Mouse (Mus musculus) embryonic stem cell, embryonic (primary cell): ENCODE data around the gene Ube2o.

Experiments
- CTCF ChIA-PET, 4 experiments: fragments of 300-600 bp in 2 of 4; fragments of 350-600 bp in 2 of 4; sonication (Branson Sonifier 250); formaldehyde crosslinking; loops; one replicate each; lab custom pipeline; 2022; ENCODE audit warnings: inconsistent platforms in 2 of 4; lab: Charles Lee
- POLR2A ChIA-PET, 4 experiments: fragments of 300-600 bp in 2 of 4; fragments of 350-600 bp in 2 of 4; sonication (Branson Sonifier 250); formaldehyde crosslinking; loops; one replicate each; lab custom pipeline; 2022; ENCODE audit warnings: antibody characterized with exemption in 4 of 4, inconsistent platforms in 1 of 4; lab: Charles Lee

Gene Ube2o

GRCm38 (mm10) chr11:116530187-116531147 is 50.8 kb downstream of the Ube2o start, which contains the start of gene Sphk1:
TSS of gene Sphk1 (plus strand) at chr11:116530925.
- ChIA-PET CTCF (interaction anchor here in 3 of 4 experiments (0.6 to 1.2 kb wide), 5 partner anchors 8 to 1262 kb away, joined by 3 to 6 read pairs (median 3); no protein-coding TSS in a partner anchor), POLR2A (interaction anchor here in 2 of 4 experiments (0.7 to 2.1 kb wide), 7 partner anchors 9 to 99 kb away, joined by 3 to 7 read pairs (median 3); partner anchors contain the start of gene Aanat (in 1 of the 2))

GRCm38 (mm10) chr11:116528636-116529320 is 52.5 kb downstream of the Ube2o start:
- ChIA-PET POLR2A (interaction anchor here in 2 of 4 experiments (0.7 to 1.9 kb wide), 2 partner anchors 110 to 504 kb away, joined by 3 to 4 read pairs; no protein-coding TSS in a partner anchor), CTCF (interaction anchor here in 2 of 4 experiments (0.6 to 1.6 kb wide), 5 partner anchors 15 to 211 kb away, joined by 3 to 6 read pairs (median 4); no protein-coding TSS in a partner anchor)

GRCm38 (mm10) chr11:116523699-116524189 is 57.5 kb downstream of the Ube2o start:
- ChIA-PET CTCF (interaction anchor here in 2 of 4 experiments (0.7 to 1.1 kb wide), 2 partner anchors 10 to 21 kb away, joined by 3 to 5 read pairs; no protein-coding TSS in a partner anchor), POLR2A (interaction anchor here in 2 of 4 experiments (0.8 to 0.9 kb wide), 2 partner anchors 8 to 9 kb away, joined by 3 read pairs; no protein-coding TSS in a partner anchor)

- CTCF ChIA-PET = interaction anchor here (0.6 to 1.1 kb wide), 5 partner anchors 11 to 229 kb away, joined by 3 to 5 read pairs (median 4); partner anchors contain the start of gene Aanat (in 1 of the 4)
- POLR2A ChIA-PET = interaction anchor here in 2 of 4 experiments (0.8 to 1.0 kb wide), 4 partner anchors 9 to 34 kb away, joined by 3 read pairs; no protein-coding TSS in a partner anchor
Measured at GRCm38 (mm10) chr11:116522886-116523698, 58.2 kb downstream of the Ube2o start.

- ChIA-PET POLR2A (interaction anchor here in 2 of 4 experiments (1.0 kb wide), 2 partner anchors 9 to 10 kb away, joined by 3 read pairs; no protein-coding TSS in a partner anchor), CTCF (interaction anchor here in 1 of 4 experiments (0.9 kb wide), 1 partner anchor 71 kb away, joined by 5 read pairs; no protein-coding TSS in a partner anchor)
Measured at GRCm38 (mm10) chr11:116522046-116522445, 59.2 kb downstream of the Ube2o start.

- CTCF ChIA-PET = interaction anchor here in 3 of 4 experiments (0.6 to 1.1 kb wide), 5 partner anchors 10 to 108 kb away, joined by 3 read pairs; no protein-coding TSS in a partner anchor
- POLR2A ChIA-PET = interaction anchor here in 3 of 4 experiments (0.5 to 1.2 kb wide), 7 partner anchors 9 to 196 kb away, joined by 3 to 5 read pairs (median 4); partner anchors contain the start of gene Sphk1 (in 1 of the 3)
Measured at GRCm38 (mm10) chr11:116521143-116521542, 60.1 kb downstream of the Ube2o start.

GRCm38 (mm10) chr11:116518482-116518881 is 62.8 kb downstream of the Ube2o start:
- ChIA-PET CTCF (interaction anchor here in 1 of 4 experiments (1.1 kb wide), 1 partner anchor 68 kb away, joined by 3 read pairs; the partner anchor contains the start of gene Aanat), POLR2A (interaction anchor here in 1 of 4 experiments (0.7 to 1.1 kb wide), 2 partner anchors 38 to 74 kb away, joined by 3 read pairs; no protein-coding TSS in a partner anchor)

GRCm38 (mm10) chr11:116515330-116516020 is 65.8 kb downstream of the Ube2o start:
- POLR2A ChIA-PET = interaction anchor here in 3 of 4 experiments (0.6 to 2.6 kb wide), 10 partner anchors 12 to 566 kb away, joined by 3 to 8 read pairs (median 3); partner anchors contain the start of gene Aanat (in 1 of the 3)

GRCm38 (mm10) chr11:116513531-116514038 is 67.7 kb downstream of the Ube2o start:
- POLR2A ChIA-PET = interaction anchor here in 1 of 4 experiments (1.1 to 1.5 kb wide), 3 partner anchors 9 to 20 kb away, joined by 3 to 5 read pairs (median 3); partner anchors contain the start of gene Sphk1

More at GRCm38 (mm10) chr11:116515330-116516020, 65.8 kb downstream of the Ube2o start:
- CTCF ChIA-PET = interaction anchor here (0.5 to 1.8 kb wide), 12 partner anchors 17 to 1214 kb away, joined by 3 to 7 read pairs (median 4); partner anchors contain the start of genes Jmjd6 (in 1 of the 4) and Mettl23 (in 1 of the 4)

GRCm38 (mm10) chr11:116512987-116513386 is 68.3 kb downstream of the Ube2o start:
- CTCF ChIA-PET = interaction anchor here in 2 of 4 experiments (0.8 to 1.6 kb wide), 7 partner anchors 12 to 30 kb away, joined by 3 to 5 read pairs (median 4); partner anchors contain the start of gene Prpsap1 (in 1 of the 2)
- POLR2A ChIA-PET = interaction anchor here in 2 of 4 experiments (0.6 to 1.5 kb wide), 4 partner anchors 10 to 210 kb away, joined by 3 to 5 read pairs (median 3); partner anchors contain the start of gene Sphk1 (in 1 of the 2)

More at GRCm38 (mm10) chr11:116513531-116514038, 67.7 kb downstream of the Ube2o start:
- CTCF ChIA-PET = interaction anchor here in 2 of 4 experiments (0.8 to 1.6 kb wide), 9 partner anchors 13 to 79 kb away, joined by 3 to 5 read pairs (median 4); partner anchors contain the start of gene Prpsap1 (in 1 of the 2)

- ChIA-PET CTCF (interaction anchor here in 2 of 4 experiments (1.3 to 1.6 kb wide), 3 partner anchors 11 to 117 kb away, joined by 4 to 5 read pairs (median 5); no protein-coding TSS in a partner anchor), POLR2A (interaction anchor here in 2 of 4 experiments (0.6 to 1.1 kb wide), 2 partner anchors 19 to 211 kb away, joined by 3 read pairs; partner anchors contain the start of gene Sphk1 (in 1 of the 2))
Measured at GRCm38 (mm10) chr11:116512154-116512553, 69.1 kb downstream of the Ube2o start.

- CTCF ChIA-PET = interaction anchor here in 3 of 4 experiments (0.9 to 1.5 kb wide), 4 partner anchors 10 to 117 kb away, joined by 3 to 5 read pairs (median 4); no protein-coding TSS in a partner anchor
- POLR2A ChIA-PET = interaction anchor here in 2 of 4 experiments (0.5 to 1.1 kb wide), 3 partner anchors 12 to 487 kb away, joined by 3 to 4 read pairs (median 4); no protein-coding TSS in a partner anchor
Measured at GRCm38 (mm10) chr11:116511301-116511868, 69.9 kb downstream of the Ube2o start.

- ChIA-PET CTCF (interaction anchor here in 2 of 4 experiments (0.6 to 1.8 kb wide), 3 partner anchors 15 to 294 kb away, joined by 3 to 6 read pairs (median 4); partner anchors contain the start of gene Prpsap1 (in 1 of the 2)), POLR2A (interaction anchor here in 3 of 4 experiments (0.6 to 1.0 kb wide), 6 partner anchors 23 to 902 kb away, joined by 3 to 5 read pairs (median 3); no protein-coding TSS in a partner anchor)
Measured at GRCm38 (mm10) chr11:116508689-116509088, 72.6 kb downstream of the Ube2o start.
